Mouse (Mus musculus): ENCODE measurements around the gene Fasl.
A peak's percentile ranks its signal among the peaks of the same experiment; 100 is the strongest.

The Fasl gene

GRCm38 (mm10) chr1:161761556-161761955 lies 26.7 kb downstream of the Fasl start:
- DNase-seq (ENCODE audit: extremely low spot score, low read depth, low spot score) = no peak

GRCm38 (mm10) chr1:161756547-161756946 lies 31.7 kb downstream of the Fasl start:
- DNase-seq (ENCODE audit: extremely low spot score, low read depth, low spot score) = no peak

- DNase-seq (ENCODE audit: extremely low spot score, low read depth, low spot score) = no peak
Measured at GRCm38 (mm10) chr1:161751311-161751710, 37.0 kb downstream of the Fasl start.

- no peak for DNase-seq (ENCODE audit: extremely low spot score, low read depth, low spot score)
Measured at GRCm38 (mm10) chr1:161750471-161751041, 37.7 kb downstream of the Fasl start.

- DNase-seq (ENCODE audit: extremely low spot score, low read depth, low spot score) = no peak
Measured at GRCm38 (mm10) chr1:161748685-161749084, 39.6 kb downstream of the Fasl start.

GRCm38 (mm10) chr1:161748138-161748537 lies 40.2 kb downstream of the Fasl start:
- DNase-seq (ENCODE audit: extremely low spot score, low read depth, low spot score) = peak; percentile 24

- no peak for DNase-seq (ENCODE audit: extremely low spot score, low read depth, low spot score)
Measured at GRCm38 (mm10) chr1:161746542-161747302, 41.6 kb downstream of the Fasl start.

- DNase-seq (ENCODE audit: extremely low spot score, low read depth, low spot score) = no peak
Measured at GRCm38 (mm10) chr1:161744855-161745254, 43.4 kb downstream of the Fasl start.

- DNase-seq (ENCODE audit: extremely low spot score, low read depth, low spot score) = no peak
Measured at GRCm38 (mm10) chr1:161744209-161744608, 44.1 kb downstream of the Fasl start.

- DNase-seq (ENCODE audit: extremely low spot score, low read depth, low spot score) = no peak
Measured at GRCm38 (mm10) chr1:161742481-161743267, 45.6 kb downstream of the Fasl start.

GRCm38 (mm10) chr1:161736848-161737247 lies 51.4 kb downstream of the Fasl start:
- peak; percentile 20 for DNase-seq (ENCODE audit: extremely low spot score, low read depth, low spot score)

GRCm38 (mm10) chr1:161736255-161736654 lies 52.0 kb downstream of the Fasl start:
- no peak for DNase-seq (ENCODE audit: extremely low spot score, low read depth, low spot score)

- no peak for DNase-seq (ENCODE audit: extremely low spot score, low read depth, low spot score)
Measured at GRCm38 (mm10) chr1:161735465-161736046, 52.7 kb downstream of the Fasl start.

GRCm38 (mm10) chr1:161734741-161735211 lies 53.5 kb downstream of the Fasl start:
- no peak for DNase-seq (ENCODE audit: extremely low spot score, low read depth, low spot score)

GRCm38 (mm10) chr1:161734314-161734713 lies 54.0 kb downstream of the Fasl start:
- no peak for DNase-seq (ENCODE audit: extremely low spot score, low read depth, low spot score)
